Mouse (Mus musculus) lung, postnatal 0 days (tissue): Measurements from ENCODE around the gene Nek6.

Source experiments
- CTCF ChIP-seq: IDR thresholded peaks from 2 replicates; pipeline ENCODE4 v1.5.1; 2016; ENCODE audit warnings: antibody characterized with exemption, mild to moderate bottlenecking
- EP300 ChIP-seq: IDR thresholded peaks from 2 replicates; pipeline ENCODE4 v1.6.1; 2016; ENCODE audit warnings: antibody characterized with exemption, mild to moderate bottlenecking, control low read depth

DNA sequence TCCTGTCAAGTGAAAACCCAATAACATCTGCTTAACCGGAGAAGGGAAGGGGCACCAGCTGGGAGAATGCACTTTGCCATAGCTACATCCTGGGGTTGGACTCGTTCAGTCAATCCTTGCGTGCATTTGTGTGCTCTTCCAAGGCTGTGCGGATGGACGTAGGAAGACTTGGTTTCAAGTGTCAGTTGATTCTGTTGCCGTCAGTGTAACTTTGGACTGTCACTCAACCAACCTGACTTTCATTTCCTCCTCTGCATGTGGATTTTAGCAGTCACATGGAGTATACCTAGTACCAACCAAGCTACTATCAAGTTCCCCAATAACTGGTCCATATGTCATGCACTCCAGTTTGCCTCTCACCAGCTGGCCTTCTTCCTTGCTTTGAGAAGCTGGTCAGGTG lies 33.5 kb downstream of the Nek6 start:
- no peak for TF ChIP-seq CTCF
- no peak for TF ChIP-seq EP300
